Mouse (Mus musculus) bone marrow macrophage, adult 2 months (primary cell): ENCODE results near the gene Pck1. TPM values are rescaled to one million over a fixed set of nuclear protein-coding genes. Genes with fewer than 3 reads are reported as not detected.
A peak's percentile ranks its signal among the peaks of the same experiment; 100 is the strongest.

Experiments
- H3K27ac ChIP-seq: 2 replicates; pipeline ENCODE4 v1.5.1; 2012; ENCODE audit warnings: low read depth, low read length; ENCODE audit not compliant: insufficient read depth
- H3K4me1 ChIP-seq: 2 replicates; pipeline ENCODE4 v1.6.1; 2012; ENCODE audit warnings: low read length; ENCODE audit not compliant: control insufficient read depth, insufficient read depth
- H3K4me3 ChIP-seq: 2 replicates; pipeline ENCODE4 v1.5.1; 2012; ENCODE audit warnings: mild to moderate bottlenecking, low read length, moderate library complexity; ENCODE audit not compliant: insufficient read depth
- CTCF ChIP-seq: IDR thresholded peaks from 2 replicates; pipeline ENCODE4 v1.5.1; 2012; ENCODE audit warnings: low read depth, mild to moderate bottlenecking, low read length, moderate library complexity
- POLR2A ChIP-seq: IDR thresholded peaks from 2 replicates; pipeline ENCODE4 v1.6.1; 2012; ENCODE audit warnings: mild to moderate bottlenecking, low read depth, low read length, borderline replicate concordance
- polyA plus RNA-seq: library from polyadenylated mRNA; stranded (reverse); fragments of >200 nt; gene quantifications from 2 replicates; pipeline ENCODE4 v1.2.4, GENCODE M21; 2012; ENCODE audit not compliant: missing spikeins, insufficient read depth, insufficient read length

Pck1 gene
- polyA plus RNA-seq, 1 experiment, result 0.58 TPM

- TF ChIP-seq CTCF (no peak), POLR2A (no peak)
- Histone ChIP-seq H3K27ac (no peak overlapping the region), H3K4me3 (no peak overlapping the region), H3K4me1 (no peaks in the 10 kb centered on the region)
Measured at GRCm38 (mm10) chr2:173158390-173159055, 5.7 kb downstream of the Pck1 start.

- Histone ChIP-seq H3K4me3 (no peak overlapping the region), H3K4me1 (no peaks in the 10 kb centered on the region), H3K27ac (no peak overlapping the region)
- TF ChIP-seq POLR2A, result no peak
- peak; percentile 55; the same call in 1 of the 2 replicates for TF ChIP-seq CTCF
Measured at GRCm38 (mm10) chr2:173159354-173160311, 6.8 kb downstream of the Pck1 start.

GRCm38 (mm10) chr2:173163380-173163779, 10.5 kb downstream of the Pck1 start:
- Histone ChIP-seq H3K4me1 (no peaks in the 10 kb centered on the region), H3K4me3 (no peak overlapping the region), H3K27ac (no peak overlapping the region)
- TF ChIP-seq CTCF, result no peak
- TF ChIP-seq POLR2A, result no peak

GRCm38 (mm10) chr2:173164358-173164757, 11.5 kb downstream of the Pck1 start:
- Histone ChIP-seq H3K4me3 (no peak overlapping the region), H3K27ac (no peak overlapping the region), H3K4me1 (no peaks in the 10 kb centered on the region)
- TF ChIP-seq POLR2A (no peak), CTCF (no peak)

GRCm38 (mm10) chr2:173164946-173165345, 12.1 kb downstream of the Pck1 start:
- no peak for TF ChIP-seq CTCF
- TF ChIP-seq POLR2A, result no peak

GRCm38 (mm10) chr2:173165357-173165756, 12.5 kb downstream of the Pck1 start:
- H3K4me1 ChIP-seq, result no peaks in the 10 kb centered on the region
- no peak overlapping the region for H3K27ac ChIP-seq
- no peak overlapping the region for H3K4me3 ChIP-seq
- TF ChIP-seq CTCF (no peak), POLR2A (no peak)

More at GRCm38 (mm10) chr2:173164946-173165345, 12.1 kb downstream of the Pck1 start:
- Histone ChIP-seq H3K4me1 (no peaks in the 10 kb centered on the region), H3K4me3 (no peak overlapping the region), H3K27ac (no peak overlapping the region)

GRCm38 (mm10) chr2:173168411-173168851, 15.6 kb downstream of the Pck1 start:
- Histone ChIP-seq H3K4me3 (no peak overlapping the region), H3K27ac (no peak overlapping the region), H3K4me1 (no peaks in the 10 kb centered on the region)
- TF ChIP-seq CTCF (no peak), POLR2A (no peak)

- TF ChIP-seq POLR2A (no peak), CTCF (no peak)
- Histone ChIP-seq H3K4me1 (no peaks in the 10 kb centered on the region), H3K27ac (no peak overlapping the region), H3K4me3 (no peak overlapping the region)
Measured at GRCm38 (mm10) chr2:173170081-173170480, 17.2 kb downstream of the Pck1 start.

GRCm38 (mm10) chr2:173170715-173171114, 17.9 kb downstream of the Pck1 start:
- no peak for TF ChIP-seq POLR2A
- TF ChIP-seq CTCF, result 0 out of 2 replicates have a peak, but pooled peaks have one; percentile 10
- no peak overlapping the region for H3K4me3 ChIP-seq
- no peak overlapping the region for H3K27ac ChIP-seq
- no peaks in the 10 kb centered on the region for H3K4me1 ChIP-seq
